In genomic region chr5:38372369-38372768, GRCm38 (mm10) we compare ENCODE assay signal across 34 mouse cellular contexts. TPM values are rescaled to one million over a fixed set of nuclear protein-coding genes. Genes with fewer than 3 reads are reported as not detected.
DNase-seq lines count a peak whose midpoint lies in the region; ATAC-seq and TF ChIP-seq lines count a peak whose summit lies in the region.
"Had no signal": no experiment of that assay in that cellular context is flagged by ENCODE, and none has a peak within 500 bp of the region (broad histone marks: within the 10 kb centered on the region; RNA-seq: fewer than 3 reads in every experiment).

No protein-coding gene starts in this region.

- H3K9ac ChIP-seq in lung, embryonic 14.5 days: no peak overlapping the region
- H3K9ac ChIP-seq in embryonic facial prominence, embryonic 11.5 days (replicated peaks; ENCODE audit: low read length): no peak overlapping the region
- H3K9ac ChIP-seq: embryonic facial prominence, embryonic 15.5 days; heart, embryonic 15.5 days; hindbrain, embryonic 14.5 days; neural tube, embryonic 13.5 days had no signal

- no peak overlapping the region for H3K4me2 ChIP-seq in lung, embryonic 14.5 days
- no peak overlapping the region for H3K4me2 ChIP-seq in embryonic facial prominence, embryonic 11.5 days (ENCODE audit: low read depth, low read length)
- H3K4me2 ChIP-seq: embryonic facial prominence, embryonic 15.5 days; heart, embryonic 15.5 days; hindbrain, embryonic 14.5 days; neural tube, embryonic 13.5 days had no signal

- no peak for TF ChIP-seq CTCF in lung, embryonic 14.5 days (IDR thresholded peaks at IDR 0.05; ENCODE audit: low read depth)

- 0 out of 2 replicates have a peak, but pooled peaks cover under 1% of the 10 kb centered on the region for H3K4me1 ChIP-seq in lung, embryonic 14.5 days (ENCODE audit: insufficient read depth)
- H3K4me1 ChIP-seq in embryonic facial prominence, embryonic 11.5 days (ENCODE audit: control insufficient read depth, insufficient read depth, low read length): no peaks in the 10 kb centered on the region
- H3K4me1 ChIP-seq: heart, embryonic 15.5 days had no signal

- ATAC-seq in lung, embryonic 14.5 days (ENCODE audit: insufficient read depth): peak; percentile 54; the same call in 1 of the 2 replicates
- no peak for ATAC-seq in embryonic facial prominence, embryonic 11.5 days (replicated peaks; ENCODE audit: insufficient number of reproducible peaks, low FRiP score, low TSS enrichment, low read depth)
- ATAC-seq: forebrain, embryonic 16.5 days; inflammation-experienced regulatory T-cells, adult 6 months; midbrain, embryonic 16.5 days had no signal

- H3K27me3 ChIP-seq in lung, embryonic 14.5 days (ENCODE audit: insufficient read depth, low read length): no peaks in the 10 kb centered on the region
- no peaks in the 10 kb centered on the region for H3K27me3 ChIP-seq in embryonic facial prominence, embryonic 11.5 days (ENCODE audit: control insufficient read depth, insufficient read depth, low read length)
- H3K27me3 ChIP-seq: embryonic facial prominence, embryonic 15.5 days; heart, embryonic 15.5 days; neural tube, embryonic 13.5 days had no signal

- H3K36me3 ChIP-seq in lung, embryonic 14.5 days (ENCODE audit: insufficient read depth): no peaks in the 10 kb centered on the region
- H3K36me3 ChIP-seq in embryonic facial prominence, embryonic 11.5 days (replicated peaks; ENCODE audit: control insufficient read depth, insufficient read depth, low read depth, low read length): no peaks in the 10 kb centered on the region
- H3K36me3 ChIP-seq: embryonic facial prominence, embryonic 15.5 days; heart, embryonic 15.5 days; neural tube, embryonic 13.5 days had no signal

- intact Hi-C loops in heart, postnatal 10 days (cut with DNase I): no loop called here

- WGBS in lung, embryonic 14.5 days: 12% methylated on average over 5 of the region's 5 CpGs
- WGBS in embryonic facial prominence, embryonic 11.5 days: 15% methylated on average over 5 of the region's 5 CpGs

- H3K9me3 ChIP-seq in lung, embryonic 14.5 days (ENCODE audit: low read depth, low read length): no peaks in the 10 kb centered on the region
- no peaks in the 10 kb centered on the region for H3K9me3 ChIP-seq in embryonic facial prominence, embryonic 11.5 days (replicated peaks; ENCODE audit: control insufficient read depth, low read length)
- H3K9me3 ChIP-seq: embryonic facial prominence, embryonic 15.5 days; heart, embryonic 15.5 days; neural tube, embryonic 13.5 days had no signal

- H3K27ac ChIP-seq in lung, embryonic 14.5 days (ENCODE audit: low read depth): no peak overlapping the region
- H3K27ac ChIP-seq in embryonic facial prominence, embryonic 11.5 days (replicated peaks; ENCODE audit: low read depth, low read length): no peak overlapping the region
- H3K27ac ChIP-seq: embryonic facial prominence, embryonic 15.5 days; gastrocnemius, adult 2 months; heart, embryonic 15.5 days; hindbrain, embryonic 14.5 days; macrophage; neural tube, embryonic 13.5 days had no signal

- no peak overlapping the region for H3K4me3 ChIP-seq in lung, embryonic 14.5 days (ENCODE audit: low read depth, low read length)
- no peak overlapping the region for H3K4me3 ChIP-seq in embryonic facial prominence, embryonic 11.5 days (ENCODE audit: low read depth, low read length)
- H3K4me3 ChIP-seq: embryonic facial prominence, embryonic 15.5 days; gastrocnemius, adult 2 months; heart, embryonic 15.5 days; myocyte; neural tube, embryonic 13.5 days had no signal

- peak; percentile 27 for DNase-seq in embryo, embryonic 10 days (ENCODE audit: low spot score)
- DNase-seq in embryo, embryonic 11 days: no peak
- peak; percentile 65 for DNase-seq in lung, embryonic 14.5 days
- DNase-seq in lung, adult 18-20 months: no peak
- peak; percentile 69 for DNase-seq in embryonic facial prominence, embryonic 11.5 days (ENCODE audit: low spot score)
- DNase-seq in thymus, postnatal 0 days (ENCODE audit: low spot score): no peak
- DNase-seq in heart, postnatal 10 days: no peak
- DNase-seq: adrenal gland, postnatal 14 days; cerebellum, adult 11-12 months; cerebellum, postnatal 14 days; gastrocnemius, adult 2 months; heart, postnatal 4 days; kidney, adult 2 months; kidney, postnatal 14 days; layer of hippocampus, postnatal 36 days; retina, postnatal 1 day; right cerebral cortex, postnatal 25 days; spleen, adult 18-20 months; thymus, postnatal 25 days had no signal

RNA-seq across cellular contexts. Expression of gene Drd5, which starts 53.2 kb away (rescaled TPM):
- polyA plus RNA-seq in lung, embryonic 14.5 days (2014; fragmentation: Nextera tagmentation; extraction: Ambion mirVana): not detected in 2 replicates
- polyA plus RNA-seq in embryonic facial prominence, embryonic 11.5 days (2014; fragmentation: Nextera tagmentation; extraction: Ambion mirVana): 0.07 and 0.27 TPM in 2 replicates
- polyA plus RNA-seq in thymus, postnatal 0 days (2015; fragmentation: Nextera tagmentation; extraction: Ambion mirVana): 0.05 TPM in 1 of 2 replicates, not detected in the other
- total RNA-seq in heart, postnatal 10 days (2021): not detected
- total RNA-seq: adrenal gland, postnatal 14 days; gastrocnemius, adult 2 months; gastrocnemius, postnatal 4 days; heart, adult 8-10 months; heart, postnatal 4 days; liver, adult 2 months had no signal
- polyA plus RNA-seq: embryonic facial prominence, embryonic 15.5 days; heart, embryonic 15.5 days; kidney, adult 2 months; limb, embryonic 11.5 days; liver, adult 2 months; liver, embryonic 16.5 days; macrophage; myocyte; testis, adult 2 months had no signal

Comparison
In these comparisons a context has a peak if more than half of its experiments do, and no peak if none do; other contexts are left out.
1. DNase-seq: peak in embryo, embryonic 10 days (single experiment), lung, embryonic 14.5 days (single experiment) and embryonic facial prominence, embryonic 11.5 days (single experiment); none in embryo, embryonic 11 days (single experiment), lung, adult 18-20 months (0 of 2), thymus, postnatal 0 days (single experiment) and heart, postnatal 10 days (0 of 2).